Mouse (Mus musculus) CD4-positive, CD25-positive, alpha-beta regulatory T cell, adult 2 months (primary cell): ENCODE data around the gene Ogn.

Experiments used
- DNase-seq: peaks from one replicate; pipeline ENCODE4 v3.0.0-alpha.2; 2012; ENCODE audit warnings: low read depth, low spot score

Gene Ogn

GRCm38 (mm10) chr13:49644731-49645529 lies 37.1 kb downstream of the Ogn start:
- DNase-seq: peak; percentile 55

GRCm38 (mm10) chr13:49646019-49646418 lies 38.2 kb downstream of the Ogn start:
- no peak for DNase-seq

- DNase-seq: no peak
These were observed 43.3 kb downstream of the Ogn start for GRCm38 (mm10) chr13:49651136-49651535.

GRCm38 (mm10) chr13:49651781-49652351 lies 44.0 kb downstream of the Ogn start:
- no peak for DNase-seq

GRCm38 (mm10) chr13:49652481-49653179 lies 44.8 kb downstream of the Ogn start, which contains the start of the genes Cenpp and Nol8:
Gene Cenpp, minus strand, starts transcription at chr13:49652785.
Gene Nol8, plus strand, starts transcription at chr13:49653078.
- peak; percentile 100 for DNase-seq

- no peak for DNase-seq
These were observed 45.3 kb downstream of the Ogn start for GRCm38 (mm10) chr13:49653180-49653541.
